Mouse (Mus musculus): ENCODE measurements around the gene Msmb.
A peak's percentile ranks its signal among the peaks of the same experiment; 100 is the strongest.

Gene Msmb

GRCm38 (mm10) chr14:32145809-32146511, 4.1 kb downstream of the Msmb start:
- peak; percentile 51 to 75 for DNase-seq (ENCODE audit: low spot score in 2 of 2)

- no peak for DNase-seq (ENCODE audit: low spot score in 2 of 2)
Measured at GRCm38 (mm10) chr14:32146578-32146977, 4.8 kb downstream of the Msmb start.

- no peak for DNase-seq (ENCODE audit: low spot score in 2 of 2)
Measured at GRCm38 (mm10) chr14:32150872-32151271, 9.0 kb downstream of the Msmb start.

- no peak for DNase-seq (ENCODE audit: low spot score in 2 of 2)
Measured at GRCm38 (mm10) chr14:32152243-32152965, 10.6 kb downstream of the Msmb start.

- no peak for DNase-seq (ENCODE audit: low spot score in 2 of 2)
Measured at GRCm38 (mm10) chr14:32153156-32153555, 11.3 kb downstream of the Msmb start.

GRCm38 (mm10) chr14:32154758-32155157, 12.9 kb downstream of the Msmb start:
- DNase-seq (ENCODE audit: low spot score in 2 of 2) = no peak

- peak; percentile 40 to 53 for DNase-seq (ENCODE audit: low spot score in 2 of 2)
Measured at GRCm38 (mm10) chr14:32159150-32159670, 17.4 kb downstream of the Msmb start.

- DNase-seq (ENCODE audit: low spot score in 2 of 2) = peak; percentile 97 to 98
Measured at GRCm38 (mm10) chr14:32159690-32160246, 17.9 kb downstream of the Msmb start, which contains the start of gene Ncoa4. Gene Ncoa4 (plus strand): TSS chr14:32159865.

GRCm38 (mm10) chr14:32160563-32160962, 18.7 kb downstream of the Msmb start:
- no peak for DNase-seq (ENCODE audit: low spot score in 2 of 2)

GRCm38 (mm10) chr14:32161090-32161885, 19.5 kb downstream of the Msmb start:
- DNase-seq (ENCODE audit: low spot score in 2 of 2) = no peak

- DNase-seq (ENCODE audit: low spot score in 2 of 2) = no peak
Measured at GRCm38 (mm10) chr14:32162231-32162630, 20.4 kb downstream of the Msmb start.

- DNase-seq (ENCODE audit: low spot score in 2 of 2) = no peak
Measured at GRCm38 (mm10) chr14:32163203-32163888, 21.5 kb downstream of the Msmb start.

GRCm38 (mm10) chr14:32164173-32165051, 22.6 kb downstream of the Msmb start:
- no peak for DNase-seq (ENCODE audit: low spot score in 2 of 2)

GRCm38 (mm10) chr14:32165278-32166061, 23.6 kb downstream of the Msmb start:
- DNase-seq (ENCODE audit: low spot score in 2 of 2) = peak; percentile 85 to 88

- no peak for DNase-seq (ENCODE audit: low spot score in 2 of 2)
Measured at GRCm38 (mm10) chr14:32166062-32166441, 24.2 kb downstream of the Msmb start.

- DNase-seq (ENCODE audit: low spot score in 2 of 2) = no peak
Measured at GRCm38 (mm10) chr14:32166840-32167239, 25.0 kb downstream of the Msmb start.

- no peak for DNase-seq (ENCODE audit: low spot score in 2 of 2)
Measured at GRCm38 (mm10) chr14:32167326-32167725, 25.5 kb downstream of the Msmb start.

GRCm38 (mm10) chr14:32168653-32169231, 26.9 kb downstream of the Msmb start:
- peak; percentile 51 to 77 for DNase-seq (ENCODE audit: low spot score in 2 of 2)

- no peak for DNase-seq (ENCODE audit: low spot score in 2 of 2)
Measured at GRCm38 (mm10) chr14:32170137-32170536, 28.3 kb downstream of the Msmb start.
